Mouse (Mus musculus): ENCODE measurements around the gene Rcor3. TPM values are rescaled to one million over a fixed set of nuclear protein-coding genes. Genes with fewer than 3 reads are reported as not detected.
A peak's percentile ranks its signal among the peaks of the same experiment; 100 is the strongest.

Rcor3 gene
- polyA plus RNA-seq, 1 experiment: 29.9 TPM

- no peaks in the 10 kb centered on the region for H3K27me3 ChIP-seq (ENCODE audit: control insufficient read depth, insufficient read depth, low read length)
- DNase-seq: peak; percentile 53
- no peak for TF ChIP-seq CTCF (IDR thresholded peaks at IDR 0.05; ENCODE audit: borderline replicate concordance, control insufficient read depth, extremely low read depth, insufficient read depth, low read length, poor library complexity)
- no peak for TF ChIP-seq POLR2A (IDR thresholded peaks at IDR 0.05; ENCODE audit: control insufficient read depth, extremely low read depth, insufficient read depth, low read length, poor library complexity)
- H3K4me3 ChIP-seq (ENCODE audit: control insufficient read depth, insufficient read depth, low read length): no peak overlapping the region
- H3K27ac ChIP-seq (ENCODE audit: control insufficient read depth, insufficient read depth, low read length): peak overlapping the region; percentile 71
- H3K4me1 ChIP-seq (replicated peaks; ENCODE audit: control insufficient read depth, insufficient read depth, low read length): peaks cover 22% of the 10 kb centered on the region
- WGBS: 49% methylated on average over 12 of the region's 12 CpGs
- no peaks in the 10 kb centered on the region for H3K36me3 ChIP-seq (ENCODE audit: control insufficient read depth, insufficient read depth, low read length)
These were observed 51.4 kb downstream of the Rcor3 start for GRCm38 (mm10) chr1:192086279-192087037.

- peaks cover 21% of the 10 kb centered on the region for H3K4me1 ChIP-seq (replicated peaks; ENCODE audit: control insufficient read depth, insufficient read depth, low read length)
- TF ChIP-seq POLR2A (IDR thresholded peaks at IDR 0.05; ENCODE audit: control insufficient read depth, extremely low read depth, insufficient read depth, low read length, poor library complexity) (no peak), CTCF (IDR thresholded peaks at IDR 0.05; ENCODE audit: borderline replicate concordance, control insufficient read depth, extremely low read depth, insufficient read depth, low read length, poor library complexity) (no peak)
These were observed 52.6 kb downstream of the Rcor3 start for GRCm38 (mm10) chr1:192085218-192085617.

DNA sequence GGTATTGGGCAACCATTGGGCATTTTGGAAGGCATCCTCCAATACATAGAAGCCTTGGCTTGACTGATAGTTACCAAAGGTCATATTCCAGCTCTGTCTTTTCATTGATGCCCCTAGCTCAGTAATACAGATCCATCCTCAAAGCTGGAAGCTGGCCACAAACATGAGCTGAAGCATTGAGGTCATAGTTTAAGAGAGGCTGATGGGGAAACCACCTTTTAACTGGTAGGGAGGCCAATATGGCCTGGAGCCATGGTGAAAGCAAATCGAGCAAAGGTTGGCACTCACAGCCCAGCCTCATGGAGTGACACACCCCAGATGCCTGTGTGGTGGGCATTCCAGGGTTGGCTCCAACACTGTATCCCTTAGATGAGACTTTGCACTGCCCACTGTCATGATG lies 55.2 kb downstream of the Rcor3 start:
- no peak overlapping the region for H3K27ac ChIP-seq (ENCODE audit: control insufficient read depth, insufficient read depth, low read length)
- peaks cover 33% of the 10 kb centered on the region for H3K4me1 ChIP-seq (replicated peaks; ENCODE audit: control insufficient read depth, insufficient read depth, low read length)
- TF ChIP-seq CTCF (IDR thresholded peaks at IDR 0.05; ENCODE audit: borderline replicate concordance, control insufficient read depth, extremely low read depth, insufficient read depth, low read length, poor library complexity) (no peak), POLR2A (IDR thresholded peaks at IDR 0.05; ENCODE audit: control insufficient read depth, extremely low read depth, insufficient read depth, low read length, poor library complexity) (no peak)
- DNase-seq: no peak
- no peaks in the 10 kb centered on the region for H3K27me3 ChIP-seq (ENCODE audit: control insufficient read depth, insufficient read depth, low read length)
- H3K36me3 ChIP-seq (ENCODE audit: control insufficient read depth, insufficient read depth, low read length): no peaks in the 10 kb centered on the region
- 86% methylated on average over 1 of the region's 1 CpGs for WGBS
- H3K4me3 ChIP-seq (ENCODE audit: control insufficient read depth, insufficient read depth, low read length): no peak overlapping the region

More at GRCm38 (mm10) chr1:192085218-192085617, 52.6 kb downstream of the Rcor3 start:
- H3K27ac ChIP-seq (ENCODE audit: control insufficient read depth, insufficient read depth, low read length): no peak overlapping the region
- no peaks in the 10 kb centered on the region for H3K36me3 ChIP-seq (ENCODE audit: control insufficient read depth, insufficient read depth, low read length)
- no peaks in the 10 kb centered on the region for H3K27me3 ChIP-seq (ENCODE audit: control insufficient read depth, insufficient read depth, low read length)
- no peak overlapping the region for H3K4me3 ChIP-seq (ENCODE audit: control insufficient read depth, insufficient read depth, low read length)
- DNase-seq: no peak
- WGBS: 97% methylated on average over 10 of the region's 10 CpGs

DNA sequence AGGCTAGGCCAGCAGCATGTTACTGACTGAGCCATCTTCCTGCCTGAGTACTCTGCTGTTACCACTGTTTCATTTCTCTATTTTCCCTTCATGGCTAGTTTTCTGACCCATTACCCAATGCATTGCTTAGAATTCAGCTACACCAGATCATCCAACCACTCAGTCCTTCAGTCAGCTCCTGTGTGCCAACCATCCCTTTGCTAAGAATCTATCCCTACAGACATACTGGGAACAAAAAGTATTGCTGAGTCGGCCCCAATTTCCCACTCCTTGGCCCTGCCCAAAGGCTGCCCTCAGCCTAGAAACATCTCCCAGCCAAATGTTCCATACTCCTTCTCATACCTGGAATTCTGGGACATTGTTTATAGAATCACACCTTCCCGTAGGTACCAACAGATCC lies 56.7 kb downstream of the Rcor3 start:
- TF ChIP-seq POLR2A (IDR thresholded peaks at IDR 0.05; ENCODE audit: control insufficient read depth, extremely low read depth, insufficient read depth, low read length, poor library complexity) (no peak), CTCF (IDR thresholded peaks at IDR 0.05; ENCODE audit: borderline replicate concordance, control insufficient read depth, extremely low read depth, insufficient read depth, low read length, poor library complexity) (no peak)
- H3K4me1 ChIP-seq (replicated peaks; ENCODE audit: control insufficient read depth, insufficient read depth, low read length): peaks cover 23% of the 10 kb centered on the region
- DNase-seq: no peak
- H3K4me3 ChIP-seq (ENCODE audit: control insufficient read depth, insufficient read depth, low read length): no peak overlapping the region
- no peaks in the 10 kb centered on the region for H3K36me3 ChIP-seq (ENCODE audit: control insufficient read depth, insufficient read depth, low read length)
- WGBS: 94% methylated on average over 2 of the region's 2 CpGs
- no peak overlapping the region for H3K27ac ChIP-seq (ENCODE audit: control insufficient read depth, insufficient read depth, low read length)
- H3K27me3 ChIP-seq (ENCODE audit: control insufficient read depth, insufficient read depth, low read length): no peaks in the 10 kb centered on the region

DNA sequence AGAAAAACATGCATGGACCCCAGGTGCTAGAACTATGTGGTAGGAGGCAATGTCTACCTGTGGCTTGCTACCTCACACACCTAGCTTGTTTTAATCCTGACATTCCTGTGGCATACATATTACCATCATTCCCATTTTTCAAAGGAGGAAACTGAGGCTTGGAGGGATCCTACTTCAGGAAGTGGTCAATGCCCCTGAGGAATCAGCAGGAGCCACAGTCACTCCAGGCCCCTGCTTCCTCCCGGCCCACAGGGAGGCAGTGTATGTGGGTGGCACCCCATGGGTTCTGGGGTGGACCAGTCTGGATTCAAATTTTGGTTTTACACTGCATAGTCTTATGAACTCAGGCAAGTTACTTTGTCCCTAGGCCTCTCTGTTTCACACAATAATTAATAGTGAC lies 58.7 kb downstream of the Rcor3 start:
- no peak for DNase-seq
- Histone ChIP-seq H3K4me1 (replicated peaks; ENCODE audit: control insufficient read depth, insufficient read depth, low read length) (peaks cover 13% of the 10 kb centered on the region), H3K27ac (ENCODE audit: control insufficient read depth, insufficient read depth, low read length) (no peak overlapping the region), H3K27me3 (ENCODE audit: control insufficient read depth, insufficient read depth, low read length) (no peaks in the 10 kb centered on the region), H3K4me3 (ENCODE audit: control insufficient read depth, insufficient read depth, low read length) (no peak overlapping the region), H3K36me3 (ENCODE audit: control insufficient read depth, insufficient read depth, low read length) (no peaks in the 10 kb centered on the region)
- TF ChIP-seq CTCF (IDR thresholded peaks at IDR 0.05; ENCODE audit: borderline replicate concordance, control insufficient read depth, extremely low read depth, insufficient read depth, low read length, poor library complexity) (no peak), POLR2A (IDR thresholded peaks at IDR 0.05; ENCODE audit: control insufficient read depth, extremely low read depth, insufficient read depth, low read length, poor library complexity) (no peak)
- 84% methylated on average over 1 of the region's 1 CpGs for WGBS

DNA sequence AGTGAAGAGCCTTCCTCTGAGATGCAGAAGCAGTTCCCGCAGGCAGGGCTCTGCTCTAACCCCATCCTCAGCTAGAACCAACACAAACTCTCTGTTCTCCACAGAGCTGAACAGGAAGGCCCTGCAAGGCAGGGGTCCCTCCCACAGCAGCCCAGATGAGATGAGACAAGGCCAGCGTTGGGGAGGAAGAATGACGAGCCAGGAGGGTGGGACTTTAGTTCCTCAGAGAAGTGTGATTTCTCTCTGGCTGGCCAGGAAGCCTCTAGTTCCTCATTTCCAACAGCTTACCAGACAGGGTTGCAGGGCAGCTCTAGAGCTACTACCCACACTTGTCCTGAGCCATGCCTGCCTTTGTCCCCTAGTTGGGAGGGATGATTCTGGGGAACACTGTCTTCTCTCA lies 59.5 kb downstream of the Rcor3 start:
- no peak overlapping the region for H3K4me3 ChIP-seq (ENCODE audit: control insufficient read depth, insufficient read depth, low read length)
- DNase-seq: peak; percentile 30
- TF ChIP-seq POLR2A (IDR thresholded peaks at IDR 0.05; ENCODE audit: control insufficient read depth, extremely low read depth, insufficient read depth, low read length, poor library complexity): no peak
- TF ChIP-seq CTCF (IDR thresholded peaks at IDR 0.05; ENCODE audit: borderline replicate concordance, control insufficient read depth, extremely low read depth, insufficient read depth, low read length, poor library complexity): no peak
- no peaks in the 10 kb centered on the region for H3K27me3 ChIP-seq (ENCODE audit: control insufficient read depth, insufficient read depth, low read length)
- H3K27ac ChIP-seq (ENCODE audit: control insufficient read depth, insufficient read depth, low read length): peak overlapping the region; percentile 52; the same call in 1 of the 2 replicates
- no peaks in the 10 kb centered on the region for H3K36me3 ChIP-seq (ENCODE audit: control insufficient read depth, insufficient read depth, low read length)
- peaks cover 13% of the 10 kb centered on the region for H3K4me1 ChIP-seq (replicated peaks; ENCODE audit: control insufficient read depth, insufficient read depth, low read length)
- WGBS: 1% methylated on average over 3 of the region's 3 CpGs
